Mouse (Mus musculus): ENCODE data around the gene Vmn1r237. TPM values are rescaled to one million over a fixed set of nuclear protein-coding genes. Genes with fewer than 3 reads are reported as not detected.

Vmn1r237 gene
- not detected in 2 replicates for polyA plus RNA-seq (2012; rRNA removed)

GRCm38 (mm10) chr17:21311565-21311964 is at the start of gene Vmn1r237:
TSS of gene Vmn1r237 (plus strand) at chr17:21311865.

GRCm38 (mm10) chr17:21282642-21283041 is 29.0 kb upstream of the Vmn1r237 start, which contains the start of gene Vmn1r236:
TSS of gene Vmn1r236 (plus strand) at chr17:21282942.

Other genes with a start within 250 kb of the Vmn1r237 start
- gene Vmn1r234, start 85.8 kb upstream of the Vmn1r237 start, polyA plus RNA-seq (2012; rRNA removed), result not detected in 2 replicates
- gene Vmn1r235, start 55.5 kb upstream of the Vmn1r237 start, polyA plus RNA-seq (2012; rRNA removed), result not detected in 2 replicates
- not detected in 2 replicates for gene Vmn1r236, start 28.9 kb upstream of the Vmn1r237 start, polyA plus RNA-seq (2012; rRNA removed)
- gene Zfp677, start 71.9 kb downstream of the Vmn1r237 start, polyA plus RNA-seq (2012; rRNA removed), result 0.32 and 0.36 TPM in 2 replicates
- gene Zfp54, start 111.4 kb downstream of the Vmn1r237 start, polyA plus RNA-seq (2012; rRNA removed), result 0.98 and 1.2 TPM in 2 replicates
- gene Zfp51, start 138.5 kb downstream of the Vmn1r237 start, polyA plus RNA-seq (2012; rRNA removed), result 2.7 and 3.2 TPM in 2 replicates
- gene Zfp53, start 177.1 kb downstream of the Vmn1r237 start, polyA plus RNA-seq (2012; rRNA removed), result 1.5 and 1.8 TPM in 2 replicates
- gene Zfp52, start 223.7 kb downstream of the Vmn1r237 start, polyA plus RNA-seq (2012; rRNA removed), result 0.65 and 0.67 TPM in 2 replicates

Data from liver, embryonic 14 days (tissue).